ENCODE assay signal across 1 mouse cellular context in genomic region chr11:100975241-100975640, GRCm38 (mm10).
TF ChIP-seq lines count a peak whose summit lies in the region.

No protein-coding gene starts in this region.

TF ChIP-seq in myocyte, 11 proteins besides CTCF, POLR2A, EP300 and RAD21:
- peak in 2 of 3 experiments; percentile 29 to 63 for TF ChIP-seq MYOD1 (IDR thresholded peaks at IDR 0.05; ENCODE audit: control insufficient read depth in 1 of 3, insufficient read length in 2 of 3, low read depth in 2 of 3)
- TF ChIP-seq E2F4 (IDR thresholded peaks at IDR 0.05; ENCODE audit: insufficient read depth) = no peak
- TF ChIP-seq MYOG (IDR thresholded peaks at IDR 0.05; ENCODE audit: control insufficient read depth in 1 of 3, insufficient read depth in 1 of 3, insufficient read length in 2 of 3, low read depth in 2 of 3) = no peak
TF ChIP-seq in myocyte: peak in this region for 1.
